Mouse (Mus musculus): ENCODE data around the gene Slc43a2. TPM values are rescaled to one million over a fixed set of nuclear protein-coding genes. Genes with fewer than 3 reads are reported as not detected.

Gene Slc43a2
- polyA plus RNA-seq, 1 experiment from 2014 or later, result 3.7 TPM

- Histone ChIP-seq H3K4me2 (no peak overlapping the region), H3K4me1 (replicated peaks) (no peaks in the 10 kb centered on the region), H3K27ac (no peak overlapping the region), H3K9me3 (no peaks in the 10 kb centered on the region), H3K9ac (replicated peaks) (no peak overlapping the region), H3K4me3 (replicated peaks) (no peak overlapping the region), H3K27me3 (no peaks in the 10 kb centered on the region), H3K36me3 (peaks cover 82% of the 10 kb centered on the region)
- no peak for ATAC-seq (ENCODE audit: insufficient number of reproducible peaks, insufficient read depth, low FRiP score, low TSS enrichment, low read depth)
- 71% methylated on average over 2 of the region's 2 CpGs for WGBS
These were observed 92.6 kb downstream of the Slc43a2 start for GRCm38 (mm10) chr11:75624102-75624554.

DNA sequence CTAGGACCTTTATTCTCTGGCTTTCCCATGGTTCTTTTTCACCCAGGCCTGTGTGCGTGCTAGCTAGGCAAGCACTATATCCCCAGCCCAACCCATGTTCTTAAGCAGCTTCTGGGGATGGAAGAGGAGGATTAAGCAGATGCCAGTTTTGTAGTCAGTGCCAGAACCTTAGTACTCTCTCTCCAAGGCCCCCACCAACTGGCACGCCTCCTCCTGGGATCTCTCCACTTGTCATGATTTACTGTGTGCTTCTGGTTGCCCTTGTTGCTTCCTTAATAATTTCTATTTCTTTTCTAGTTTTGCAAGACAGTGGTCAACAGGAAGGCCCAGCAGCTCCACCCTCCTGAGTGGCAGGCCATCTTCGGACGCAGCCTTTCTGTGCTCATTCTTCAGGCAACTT is 94.3 kb downstream of the Slc43a2 start:
- no peaks in the 10 kb centered on the region for H3K9me3 ChIP-seq
- peaks cover 65% of the 10 kb centered on the region for H3K36me3 ChIP-seq

More for the DNA sequence above, 94.3 kb downstream of the Slc43a2 start:
- Histone ChIP-seq H3K4me1 (replicated peaks) (peaks cover 8% of the 10 kb centered on the region; the same call in 1 of the 2 replicates), H3K27me3 (no peaks in the 10 kb centered on the region), H3K4me2 (no peak overlapping the region), H3K27ac (no peak overlapping the region), H3K9ac (replicated peaks) (no peak overlapping the region), H3K4me3 (replicated peaks) (no peak overlapping the region)
- 92% methylated on average over 4 of the region's 4 CpGs for WGBS
- no peak for ATAC-seq (ENCODE audit: insufficient number of reproducible peaks, insufficient read depth, low FRiP score, low TSS enrichment, low read depth)

Small RNAs within 50 kb of the gene (microRNA-seq; reads per million reads assigned to microRNA genes)
- not detected for gene Mir3971

Other genes starting within 250 kb of the Slc43a2 start
- 153 and 163 TPM in 2 replicates for gene Rpa1, start 183.4 kb upstream of the Slc43a2 start, polyA plus RNA-seq (2016; fragmentation: Nextera tagmentation; extraction: Ambion mirVana)
- 20.4 and 22.7 TPM in 2 replicates for gene Smyd4, start 183.3 kb upstream of the Slc43a2 start, polyA plus RNA-seq (2016; fragmentation: Nextera tagmentation; extraction: Ambion mirVana)
- gene Serpinf1, start 109.0 kb upstream of the Slc43a2 start, polyA plus RNA-seq (2016; fragmentation: Nextera tagmentation; extraction: Ambion mirVana), result 177 and 181 TPM in 2 replicates
- 0.09 and 0.35 TPM in 2 replicates for gene Serpinf2, start 92.1 kb upstream of the Slc43a2 start, polyA plus RNA-seq (2016; fragmentation: Nextera tagmentation; extraction: Ambion mirVana)
- gene Wdr81, start 77.0 kb upstream of the Slc43a2 start, polyA plus RNA-seq (2016; fragmentation: Nextera tagmentation; extraction: Ambion mirVana), result 6.8 and 7.1 TPM in 2 replicates
- gene Tlcd2, start 70.0 kb upstream of the Slc43a2 start, polyA plus RNA-seq (2016; fragmentation: Nextera tagmentation; extraction: Ambion mirVana), result 15.6 and 17.5 TPM in 2 replicates
- 79.6 and 83.0 TPM in 2 replicates for gene Prpf8, start 44.9 kb upstream of the Slc43a2 start, polyA plus RNA-seq (2016; fragmentation: Nextera tagmentation; extraction: Ambion mirVana)
- 0.26 and 0.67 TPM in 2 replicates for gene Rilp, start 21.6 kb upstream of the Slc43a2 start, polyA plus RNA-seq (2016; fragmentation: Nextera tagmentation; extraction: Ambion mirVana)
- 5.4 and 6.0 TPM in 2 replicates for gene Scarf1, start 18.2 kb upstream of the Slc43a2 start, polyA plus RNA-seq (2016; fragmentation: Nextera tagmentation; extraction: Ambion mirVana)
- 80.8 and 89.5 TPM in 2 replicates for gene Pitpna, start 56.4 kb downstream of the Slc43a2 start, polyA plus RNA-seq (2016; fragmentation: Nextera tagmentation; extraction: Ambion mirVana)
- gene Inpp5k, start 99.3 kb downstream of the Slc43a2 start, polyA plus RNA-seq (2016; fragmentation: Nextera tagmentation; extraction: Ambion mirVana), result 18.6 and 20.1 TPM in 2 replicates
- 24.2 and 28.2 TPM in 2 replicates for gene Myo1c, start 118.8 kb downstream of the Slc43a2 start, polyA plus RNA-seq (2016; fragmentation: Nextera tagmentation; extraction: Ambion mirVana)
- gene Crk, start 147.6 kb downstream of the Slc43a2 start, polyA plus RNA-seq (2016; fragmentation: Nextera tagmentation; extraction: Ambion mirVana), result 134 and 135 TPM in 2 replicates
- gene Ywhae, start 201.2 kb downstream of the Slc43a2 start, polyA plus RNA-seq (2016; fragmentation: Nextera tagmentation; extraction: Ambion mirVana), result 1,061 and 1,068 TPM in 2 replicates